Mouse (Mus musculus): ENCODE measurements around the gene Dnajb3.

The Dnajb3 gene

DNA sequence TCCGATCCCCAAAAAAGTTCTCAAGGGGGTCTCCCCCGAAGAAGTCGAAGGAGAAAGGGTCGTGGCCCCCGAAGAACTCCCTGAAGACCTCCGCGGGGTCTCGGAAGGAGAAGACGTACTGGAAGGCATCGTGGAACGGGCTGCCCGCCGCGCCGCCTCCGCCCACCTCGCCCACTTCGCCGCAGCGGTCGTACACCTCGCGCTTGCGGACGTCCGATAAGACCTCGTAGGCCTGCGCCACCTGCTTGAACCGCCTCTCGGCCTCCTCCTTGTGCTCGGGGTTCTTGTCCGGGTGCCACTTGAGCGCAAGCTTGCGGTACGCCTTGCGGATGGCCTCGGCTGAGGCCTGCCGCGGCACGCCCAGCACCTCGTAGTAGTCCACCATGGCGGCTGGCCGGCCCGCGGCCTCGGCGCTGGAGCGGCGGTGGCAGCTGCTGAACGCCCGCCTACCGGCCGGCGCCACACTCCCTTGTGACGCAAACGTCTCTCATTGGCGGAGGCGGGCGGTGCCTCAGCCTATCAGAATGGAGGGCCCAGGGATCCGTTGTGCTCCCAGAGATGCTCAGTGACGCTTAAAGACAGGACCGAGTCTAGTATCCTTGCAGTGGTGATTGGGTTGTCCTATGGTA, at the start of gene Dnajb3:
Gene Dnajb3, minus strand, starts transcription at position 489 of the 629 bp plus-strand sequence.
- peak; percentile 88 for DNase-seq

DNA sequence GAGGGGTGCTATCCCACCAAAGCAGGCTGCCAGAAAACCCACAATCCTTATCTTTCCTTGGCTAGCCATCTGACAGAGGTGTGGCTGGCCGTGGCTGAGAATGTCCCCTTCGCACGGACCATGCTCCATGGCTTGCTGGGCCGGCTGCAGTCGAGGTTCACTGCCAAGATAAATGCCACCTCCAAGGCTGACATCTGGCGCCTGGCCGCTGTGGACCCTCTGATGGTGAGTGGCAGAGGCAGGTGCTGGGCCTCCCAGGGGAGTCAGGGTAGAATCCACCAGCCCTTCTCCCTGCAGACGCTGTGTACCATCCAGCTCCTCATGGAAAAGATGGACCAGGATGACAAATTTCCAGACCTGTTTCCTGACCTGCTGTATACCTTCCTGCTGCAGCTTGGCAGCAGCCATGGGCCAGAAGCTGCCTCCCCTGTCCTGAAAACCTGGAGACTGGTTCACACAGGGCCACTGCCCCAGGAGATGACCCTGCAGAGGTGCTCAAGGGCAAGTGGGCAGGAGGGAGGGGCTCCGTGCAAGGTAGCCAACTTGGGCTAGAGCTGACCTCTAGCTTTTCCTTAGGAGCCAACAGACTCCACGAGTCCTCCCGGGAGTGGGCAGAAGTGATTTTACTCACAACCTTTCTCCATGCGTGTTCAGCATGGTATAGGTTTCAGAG, 49.3 kb upstream of the Dnajb3 start:
- DNase-seq: no peak

DNA sequence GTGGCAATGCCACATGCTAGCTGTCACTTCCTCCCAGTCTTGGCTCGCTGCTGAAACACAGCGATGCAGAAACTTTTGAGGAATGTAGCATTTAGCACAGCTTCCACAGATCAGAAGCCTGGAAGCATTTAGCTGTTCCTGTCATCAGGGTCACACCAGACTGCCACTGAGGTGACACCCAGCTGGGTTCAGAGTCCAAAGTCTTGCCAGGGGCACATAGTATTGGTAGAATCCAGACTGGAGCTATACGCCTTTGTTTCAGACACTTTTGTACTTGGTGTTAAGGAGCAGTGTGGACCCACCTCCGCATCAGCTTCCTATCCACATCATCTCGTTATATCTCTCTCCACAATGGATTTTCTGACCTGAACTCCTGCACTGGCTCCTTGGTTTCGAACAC, 48.0 kb upstream of the Dnajb3 start:
- no peak for DNase-seq

DNA sequence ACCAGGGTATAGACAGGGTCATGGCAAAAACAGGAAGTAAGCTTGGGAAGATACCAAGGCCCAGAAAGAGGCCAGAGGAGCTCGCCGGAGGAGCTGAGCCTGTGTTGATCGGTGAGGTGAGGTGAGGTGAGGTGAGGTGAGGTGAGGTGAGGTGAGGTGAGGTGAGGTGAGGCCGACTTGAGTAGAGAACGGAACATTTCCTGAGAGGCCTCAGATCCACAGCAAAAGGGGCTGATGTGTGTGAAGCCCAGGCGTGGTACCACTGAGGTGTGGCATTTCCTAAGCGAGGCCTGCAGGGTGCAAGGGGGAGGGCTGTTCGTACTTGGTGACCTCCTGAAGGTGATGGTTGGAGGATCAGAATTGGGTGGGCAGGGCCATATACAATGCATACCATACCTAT, 47.5 kb upstream of the Dnajb3 start:
- DNase-seq: no peak

DNA sequence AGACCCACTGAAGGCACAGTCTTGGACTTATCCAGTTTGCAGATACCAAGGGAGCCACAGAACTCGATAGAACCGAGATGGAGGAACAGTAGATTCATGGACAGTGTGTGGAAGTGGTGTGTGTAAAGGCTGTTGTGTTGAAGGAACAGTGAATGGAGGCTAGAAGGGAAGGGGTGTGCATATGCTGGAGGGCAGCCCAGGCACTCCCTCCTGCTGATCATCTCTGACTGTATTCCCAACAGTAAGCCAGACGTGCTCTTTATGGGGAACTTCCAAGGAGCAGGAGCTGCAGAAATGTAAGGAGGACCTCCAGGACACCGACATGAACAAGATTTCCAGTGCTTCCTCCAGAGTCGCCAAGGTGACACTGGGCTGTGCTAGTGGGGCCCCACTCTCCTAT, 44.4 kb upstream of the Dnajb3 start:
- DNase-seq: no peak

DNA sequence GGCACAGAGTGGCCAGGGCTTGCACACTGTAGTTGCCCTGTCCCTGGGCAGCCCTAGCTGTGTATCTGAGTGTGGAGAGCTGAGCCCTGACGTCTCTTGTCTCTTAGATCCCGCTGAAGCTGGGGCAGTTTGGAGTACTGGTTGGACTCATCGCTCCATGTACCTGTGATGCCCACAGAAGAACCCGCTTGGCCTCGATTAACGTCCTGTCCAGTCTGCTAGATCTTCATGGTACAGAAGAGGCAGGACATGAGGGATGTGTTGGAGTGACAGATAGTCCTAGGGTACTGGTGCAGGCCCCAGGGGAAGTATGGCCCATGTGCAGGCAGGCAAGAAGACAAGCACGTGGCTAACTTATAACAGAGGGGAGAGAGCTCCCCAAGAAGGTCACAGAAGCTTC, 44.0 kb upstream of the Dnajb3 start:
- no peak for DNase-seq

DNA sequence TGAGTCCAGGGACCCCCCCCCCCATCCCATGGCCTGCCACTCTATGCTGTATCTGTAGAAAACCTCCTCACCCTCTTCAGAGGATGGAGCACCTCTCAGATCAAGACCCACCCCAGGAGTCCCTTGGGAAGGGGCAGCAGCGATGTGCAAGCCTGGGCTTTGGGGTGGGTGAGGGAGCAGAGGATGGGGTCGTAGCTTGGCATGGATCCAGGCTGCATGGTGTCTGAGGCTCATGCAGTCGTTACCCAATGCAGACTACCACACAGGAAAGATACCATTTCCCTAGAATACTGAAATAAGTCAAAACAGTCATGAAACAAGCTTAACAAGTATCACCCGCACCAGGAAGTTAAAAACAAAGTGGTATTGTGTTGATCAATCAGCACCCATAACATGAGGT, 43.1 kb upstream of the Dnajb3 start:
- no peak for DNase-seq

DNA sequence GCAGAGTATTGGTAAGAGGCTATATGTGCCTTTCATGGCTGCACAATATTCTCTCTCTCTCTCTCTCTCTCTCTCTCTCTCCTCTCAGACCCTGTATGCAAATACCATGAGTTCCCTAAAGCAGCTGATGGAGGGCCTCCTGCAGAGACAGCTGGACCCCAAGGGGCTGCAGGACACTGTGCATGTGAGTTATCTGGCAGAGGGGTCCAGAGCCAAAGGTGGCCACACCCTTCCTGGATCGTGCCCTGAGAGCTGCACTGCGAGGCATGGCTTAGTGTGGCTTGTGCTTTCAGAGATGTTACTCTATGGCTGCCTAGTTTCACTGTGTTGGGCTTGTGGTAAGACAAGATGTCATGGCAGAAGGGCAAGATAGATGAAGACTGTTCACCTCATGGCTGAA, 42.1 kb upstream of the Dnajb3 start:
- DNase-seq: no peak

DNA sequence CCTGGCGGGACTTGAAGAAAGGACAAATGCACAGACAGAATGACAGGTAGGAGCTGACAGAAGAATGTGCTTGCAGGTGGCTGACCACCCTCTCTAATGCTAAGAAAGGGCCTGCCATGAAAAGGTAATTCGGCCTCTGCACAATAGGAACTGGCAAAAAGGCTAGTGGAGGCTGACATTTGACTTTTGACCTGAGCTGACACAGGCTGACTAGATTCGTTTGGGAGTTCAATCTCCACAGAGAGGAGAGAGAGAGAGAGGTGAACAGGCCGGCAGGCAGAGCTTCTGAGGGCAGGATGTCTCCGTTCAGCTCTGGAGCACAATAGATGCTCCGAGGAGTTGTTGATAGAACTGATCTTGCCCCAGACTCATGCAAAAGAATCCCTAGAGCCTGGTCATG, 40.8 kb upstream of the Dnajb3 start:
- DNase-seq: no peak

DNA sequence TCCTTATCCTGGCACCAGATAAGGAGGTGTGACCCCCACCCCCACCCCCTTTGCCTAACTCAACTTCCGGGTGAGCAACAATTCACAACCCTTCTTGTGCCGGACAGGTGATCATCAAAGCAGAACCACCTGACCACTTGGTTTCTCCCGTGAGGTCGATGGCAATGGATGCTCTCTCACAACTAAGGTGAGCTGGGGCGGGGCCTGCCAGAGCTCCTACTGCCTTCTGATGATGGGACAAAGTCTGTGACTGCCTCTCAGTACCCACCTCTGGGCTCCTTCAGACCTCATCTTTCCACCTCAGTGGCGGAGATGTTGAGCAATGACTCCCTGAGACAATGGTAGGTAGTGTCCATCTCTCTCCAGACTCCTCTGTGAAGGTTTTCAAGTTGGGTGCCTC, 40.3 kb upstream of the Dnajb3 start:
- DNase-seq: no peak

DNA sequence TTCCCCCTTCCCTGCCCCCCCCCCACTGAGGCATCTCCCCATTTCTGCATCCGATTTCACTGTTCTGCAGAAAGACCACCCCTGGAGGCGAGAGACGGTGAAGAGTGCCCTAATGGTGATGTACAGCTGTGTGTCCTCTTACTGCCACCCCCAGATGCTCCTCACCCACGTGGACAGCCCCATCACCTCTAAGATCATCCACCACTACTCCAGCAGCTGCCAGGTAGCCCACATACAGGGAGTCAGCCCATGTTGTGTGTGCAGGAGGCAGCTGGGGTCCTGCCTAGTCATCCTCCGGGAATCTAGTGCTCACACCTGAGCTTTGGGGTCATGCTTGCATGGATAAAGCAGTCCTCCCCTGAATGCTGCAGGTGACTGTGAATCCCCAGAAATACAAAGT, 38.3 kb upstream of the Dnajb3 start:
- DNase-seq: no peak

DNA sequence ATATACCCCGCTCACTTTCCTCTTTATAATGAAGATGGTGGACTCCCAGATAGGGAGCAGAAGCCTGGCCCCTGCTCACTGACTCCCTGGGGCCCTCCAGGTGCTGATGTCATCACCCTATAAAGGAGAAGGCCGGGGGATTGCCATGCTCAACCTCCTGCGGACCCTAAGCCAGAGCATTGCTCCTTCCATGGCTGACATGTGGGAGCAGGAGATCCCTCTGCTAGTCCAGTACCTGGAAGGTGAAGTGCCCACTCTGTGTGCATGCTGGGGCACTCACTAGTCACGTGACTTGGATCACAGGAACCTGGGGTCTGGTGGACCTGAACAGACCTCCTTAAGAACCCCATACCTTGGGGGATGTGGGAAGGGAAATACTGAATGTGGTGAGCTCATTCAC, 35.0 kb upstream of the Dnajb3 start:
- DNase-seq: no peak

DNA sequence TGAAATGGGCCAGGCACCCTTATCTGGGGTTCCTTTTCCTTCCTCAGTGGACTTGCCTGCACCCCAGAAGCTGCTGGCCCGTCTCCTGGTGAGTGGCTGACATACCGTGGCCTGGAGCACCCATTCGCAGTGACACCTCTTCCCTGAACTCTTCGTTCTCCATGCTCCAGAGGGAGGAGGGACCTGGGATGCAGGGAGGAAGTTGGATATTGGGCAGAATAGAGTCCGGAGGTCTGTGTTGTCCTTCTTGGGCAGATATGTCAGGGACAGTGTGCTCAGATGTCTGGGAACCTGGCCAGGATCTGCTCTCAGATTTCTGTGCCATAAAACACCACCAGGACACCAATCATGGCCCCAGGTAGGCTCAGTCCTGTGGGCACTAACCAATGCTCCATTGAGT, 34.5 kb upstream of the Dnajb3 start:
- no peak for DNase-seq

DNA sequence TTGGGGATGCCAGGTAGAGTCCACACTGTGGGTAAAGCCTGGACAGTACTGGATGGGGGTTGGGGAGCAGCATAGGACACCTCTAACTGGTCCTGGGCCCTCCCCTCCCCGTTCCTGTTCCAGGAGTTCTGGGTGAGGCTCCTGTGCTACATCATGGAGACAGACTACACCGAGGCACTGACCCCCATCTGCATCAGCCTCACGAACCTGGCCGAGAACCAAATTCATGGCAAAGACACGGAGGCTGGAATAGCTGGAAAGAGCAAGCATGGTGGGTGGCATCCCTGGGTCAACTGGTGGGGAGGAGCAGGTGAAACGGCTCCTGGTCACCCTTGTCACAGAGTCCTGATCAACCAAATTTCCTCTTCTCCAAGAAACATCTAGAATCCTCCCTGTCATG, 33.2 kb upstream of the Dnajb3 start:
- no peak for DNase-seq

DNA sequence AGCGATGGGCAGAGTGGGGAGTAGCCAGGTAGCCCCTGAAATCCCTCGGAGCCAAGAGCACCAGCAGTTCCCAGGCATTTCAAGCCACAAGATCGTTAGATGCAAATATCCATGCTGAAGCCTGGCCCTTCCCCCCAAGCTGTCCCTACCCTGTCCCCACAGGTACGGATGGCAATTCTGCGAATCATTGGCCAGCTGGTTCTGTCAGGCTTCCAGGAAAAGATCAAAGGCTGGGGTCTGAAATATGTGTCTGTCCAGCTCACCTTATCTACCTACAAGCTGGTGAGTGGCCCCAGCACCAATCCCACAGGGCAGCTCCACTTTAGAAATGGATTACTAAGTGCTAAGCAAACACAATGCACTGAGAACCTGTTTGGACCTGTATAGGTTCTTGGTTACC, 31.7 kb upstream of the Dnajb3 start:
- DNase-seq: no peak

DNA sequence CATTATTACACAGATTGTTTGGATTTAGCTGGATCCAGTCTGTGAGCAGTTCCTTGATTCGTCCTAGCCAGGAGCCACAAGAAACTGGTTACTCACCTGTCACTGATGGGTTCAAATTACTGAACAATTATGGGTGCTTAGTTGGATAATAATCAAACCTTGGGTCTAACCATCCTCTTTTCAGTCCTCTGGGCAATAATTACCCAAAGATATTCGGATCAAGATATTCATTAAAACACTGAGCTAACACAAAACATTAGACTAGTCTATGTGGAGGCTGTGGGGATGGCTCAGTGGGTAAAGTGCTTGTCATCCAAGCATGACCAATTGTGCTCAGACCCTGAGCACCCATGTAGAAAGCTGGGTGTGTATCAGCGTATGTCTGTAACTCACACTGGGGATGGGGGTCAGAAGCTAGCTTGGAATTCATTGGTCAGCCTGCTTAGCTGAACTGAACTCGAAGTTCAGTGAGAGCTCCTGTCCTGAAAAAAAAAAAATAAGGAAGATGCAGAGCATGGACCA, 30.4 kb upstream of the Dnajb3 start:
- no peak for DNase-seq

DNA sequence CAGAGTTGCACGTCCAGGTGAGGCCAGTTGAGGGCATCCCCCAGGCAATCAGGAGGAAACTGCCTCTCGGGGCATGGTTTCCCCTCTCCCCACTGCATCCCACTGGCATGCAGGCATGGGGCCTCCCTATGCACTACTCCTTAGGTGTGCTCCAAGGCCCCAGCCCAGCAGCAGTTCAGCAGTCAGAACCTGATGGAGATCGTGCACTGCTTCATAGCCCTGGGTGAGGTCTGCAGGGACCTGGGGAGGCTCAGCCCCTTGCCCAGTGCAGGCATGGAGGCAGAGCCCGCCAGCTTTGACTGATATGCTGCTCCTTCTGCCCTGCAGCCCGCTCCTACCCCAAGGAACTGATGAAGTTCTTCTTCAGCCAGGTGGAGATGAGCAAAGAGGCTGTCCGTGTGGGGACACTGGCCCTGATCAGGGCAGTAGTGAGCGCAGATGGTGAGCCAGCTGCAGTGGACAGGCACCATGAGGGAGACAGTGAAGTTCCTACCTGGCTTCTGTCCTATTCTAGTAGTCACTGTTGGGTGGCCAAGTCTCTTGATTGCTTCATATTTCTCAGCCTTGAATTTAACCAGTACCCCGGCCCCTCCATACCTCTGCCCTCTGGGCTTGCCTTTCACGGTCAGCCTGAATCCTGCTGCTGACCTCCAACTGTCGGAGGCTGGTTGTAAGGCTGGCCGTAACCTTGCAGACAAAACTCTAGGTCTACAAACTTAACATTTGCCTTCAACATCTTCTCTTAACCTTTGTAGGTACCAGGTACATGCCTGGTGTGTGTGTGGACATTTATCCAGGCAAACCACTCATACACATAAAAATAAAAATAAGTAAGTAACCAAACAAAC, 29.7 kb upstream of the Dnajb3 start:
- DNase-seq: no peak

DNA sequence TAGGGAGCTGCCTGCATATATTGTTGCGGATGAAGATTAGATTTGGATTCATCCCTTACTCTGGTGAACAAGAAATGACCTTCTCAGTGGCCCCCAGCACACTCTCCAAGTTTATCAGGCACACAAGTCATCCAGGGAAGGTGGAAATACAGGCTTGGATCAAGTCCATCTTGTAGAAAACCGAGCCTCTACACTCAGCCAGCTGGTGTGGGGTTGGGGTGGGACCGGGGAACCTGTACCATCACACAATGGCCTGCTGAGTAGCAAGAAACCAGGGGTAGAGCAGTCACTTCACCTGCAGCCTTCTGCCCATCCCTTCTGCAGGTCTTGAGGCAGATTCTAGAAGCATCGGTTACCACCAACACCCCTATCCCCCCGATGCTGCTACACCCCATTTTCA, 29.1 kb upstream of the Dnajb3 start:
- DNase-seq: no peak

DNA sequence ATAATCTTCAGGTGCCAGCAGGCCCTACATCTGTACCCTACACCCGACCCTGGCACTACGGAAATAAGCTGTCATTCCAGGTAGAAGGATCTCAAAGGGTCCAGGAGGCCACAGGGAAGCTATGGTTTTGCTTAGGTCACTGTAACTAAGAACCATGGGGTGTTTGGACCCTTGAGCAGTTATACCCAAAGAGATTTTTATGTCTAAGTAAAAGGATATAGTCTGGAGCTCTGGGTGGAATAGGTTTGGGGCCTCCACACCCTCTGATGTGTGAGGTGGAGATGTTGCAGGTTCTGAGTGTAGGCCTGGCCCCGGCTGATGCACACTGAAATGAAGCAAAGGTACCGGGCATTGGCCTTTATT, 28.6 kb upstream of the Dnajb3 start:
- no peak for DNase-seq

DNA sequence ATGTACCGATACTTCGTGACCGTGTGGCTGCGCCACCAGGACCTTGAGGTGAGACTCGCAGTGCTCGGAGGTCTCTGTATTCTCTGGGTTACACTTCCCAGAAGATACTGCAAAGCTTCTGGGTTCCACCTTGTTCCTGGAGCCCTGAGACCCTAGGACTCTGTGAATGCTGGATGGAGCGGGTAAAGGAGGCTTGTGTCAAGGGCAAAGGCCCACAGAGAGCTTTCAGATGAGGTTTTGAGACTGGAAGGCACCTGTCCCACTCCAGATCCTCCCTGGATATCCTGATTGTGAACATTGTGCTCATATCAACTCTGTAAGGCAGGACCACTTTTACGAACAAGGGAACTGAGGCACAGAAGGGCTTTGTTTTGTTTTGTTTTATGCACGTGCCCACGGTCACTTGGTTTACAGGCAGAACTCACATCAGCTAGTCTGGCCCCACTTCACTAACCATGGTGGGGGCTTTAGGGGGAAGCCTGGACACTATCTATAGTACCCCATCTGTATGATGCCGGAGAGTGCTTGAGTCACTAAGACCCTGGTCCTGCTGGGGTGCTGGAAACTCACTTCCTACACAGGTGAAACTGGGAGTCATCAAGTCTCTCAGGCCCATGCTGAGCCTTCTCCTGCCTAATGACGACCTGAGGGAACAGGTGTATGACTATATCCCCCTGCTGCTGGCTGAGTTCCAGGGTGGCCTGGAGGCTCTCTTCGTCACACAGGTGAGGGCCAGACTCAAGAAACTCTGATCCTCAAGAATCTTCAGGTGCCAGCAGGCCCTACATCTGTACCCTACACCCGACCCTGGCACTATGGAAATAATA, 28.1 kb upstream of the Dnajb3 start:
- no peak for DNase-seq

DNA sequence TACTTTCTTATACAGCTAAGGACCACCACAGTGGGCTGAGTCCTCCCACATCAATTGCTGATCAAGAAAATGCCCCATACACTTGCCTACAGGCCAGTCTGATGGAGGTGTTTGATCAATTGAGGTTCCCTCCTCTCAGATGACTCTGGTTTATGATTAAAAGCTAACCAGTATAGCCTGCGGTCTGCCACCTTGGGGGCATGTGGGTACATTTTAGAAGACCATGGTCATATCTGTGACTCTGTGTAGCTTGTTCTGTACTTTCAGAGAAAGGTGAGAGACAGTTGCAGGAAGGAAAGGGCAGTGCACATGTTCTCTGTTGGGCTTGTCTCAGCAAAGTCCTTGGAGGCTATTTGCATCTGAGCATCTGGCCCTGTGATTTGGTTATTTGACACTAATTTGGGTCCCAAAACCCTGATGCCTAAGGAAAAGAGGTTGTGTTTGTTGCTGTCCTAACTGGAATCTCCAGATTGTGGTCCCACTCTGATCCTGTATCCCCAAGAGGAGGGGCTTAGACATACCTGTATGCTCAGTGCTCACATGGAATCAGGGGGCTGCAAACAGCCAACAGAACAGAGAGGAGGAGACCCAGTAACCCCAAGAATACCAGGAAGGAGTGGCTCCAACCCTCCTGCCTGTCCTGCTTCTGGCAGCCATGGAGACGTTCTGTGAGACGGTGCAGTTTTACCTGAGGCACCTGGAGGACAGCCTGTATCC, 27.2 kb upstream of the Dnajb3 start:
- DNase-seq: no peak

DNA sequence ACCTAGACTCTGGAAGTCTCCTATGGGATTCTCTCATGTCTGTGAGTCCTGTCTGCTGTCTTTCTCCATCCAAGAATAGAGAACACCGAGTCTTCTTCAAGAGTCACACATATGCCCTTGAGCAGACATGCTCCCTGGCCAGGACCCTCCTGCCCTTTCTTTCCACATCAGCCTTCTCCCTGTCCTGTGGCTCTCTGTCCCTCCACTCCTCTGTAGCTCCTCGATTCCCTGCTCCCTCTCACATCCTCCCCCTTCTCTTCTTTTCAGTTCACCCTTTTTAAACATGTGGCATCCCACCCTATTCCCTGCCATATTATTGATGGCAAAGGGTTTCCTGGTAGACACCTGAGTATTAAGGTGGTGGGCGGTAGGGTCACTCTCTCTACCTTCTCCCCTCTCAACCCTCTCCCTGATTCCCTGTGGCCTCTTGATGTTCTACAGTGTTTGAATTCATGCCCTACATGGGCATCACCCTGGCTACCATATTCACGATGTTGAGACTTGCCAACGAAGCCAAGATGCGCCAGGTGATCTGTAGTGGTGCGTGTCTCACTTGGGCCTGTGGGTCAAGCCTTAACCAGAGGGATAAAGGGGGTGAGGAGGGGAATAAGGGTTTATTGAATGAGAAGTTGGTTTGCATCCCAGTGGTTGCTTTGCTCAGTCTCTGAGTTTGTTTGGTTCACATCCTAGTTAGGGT, 26.4 kb upstream of the Dnajb3 start:
- DNase-seq: no peak

Data from thymus, postnatal 14 days (tissue).